Comparison of ENCODE assay signal across 24 mouse cellular contexts in the genomic region with DNA sequence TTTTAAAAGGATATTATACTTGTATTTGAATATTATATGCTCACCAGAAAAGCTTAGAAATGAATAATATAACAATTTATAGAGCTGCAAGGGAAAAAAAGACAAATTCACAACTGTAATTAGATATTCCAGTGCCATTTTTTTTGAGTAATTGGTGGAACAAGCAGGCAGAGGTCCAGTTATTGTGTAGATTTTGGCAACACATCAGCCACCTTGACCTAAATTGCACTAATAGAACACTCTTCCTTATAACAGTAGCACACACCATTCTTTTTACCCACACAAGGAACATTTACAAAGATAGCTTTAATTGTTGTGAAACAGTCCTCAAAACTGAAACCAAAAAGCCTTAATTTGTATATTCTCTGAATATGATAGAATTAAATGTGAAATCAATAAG. TPM values are rescaled to one million over a fixed set of nuclear protein-coding genes. Genes with fewer than 3 reads are reported as not detected.
DNase-seq lines count a peak whose midpoint lies in the region; ATAC-seq and TF ChIP-seq lines count a peak whose summit lies in the region.
"Had no signal": no experiment of that assay in that cellular context is flagged by ENCODE, and none has a peak within 500 bp of the region (broad histone marks: within the 10 kb centered on the region; RNA-seq: fewer than 3 reads in every experiment).

No protein-coding gene starts in this region.

- no peaks in the 10 kb centered on the region for H3K79me2 ChIP-seq in liver, adult 2 months (ENCODE audit: control insufficient read depth, insufficient read depth, low read length)

- TF ChIP-seq POLR2A in liver, adult 2 months (IDR thresholded peaks at IDR 0.05; ENCODE audit: extremely low read depth, insufficient read depth, low read length) = no peak

- TF ChIP-seq CTCF in liver, adult 2 months (IDR thresholded peaks at IDR 0.05; ENCODE audit: low read depth, low read length) = no peak
- no peak for TF ChIP-seq CTCF in gastrocnemius, adult 2 months (IDR thresholded peaks at IDR 0.05)

- no peaks in the 10 kb centered on the region; the same call in 1 of the 2 replicates for H3K4me1 ChIP-seq in liver, adult 2 months (ENCODE audit: control insufficient read depth, insufficient read depth, low read length)
- H3K4me1 ChIP-seq in liver, embryonic 12.5 days = no peaks in the 10 kb centered on the region

- intact Hi-C loops in gastrocnemius, adult 2 months (cut with DNase I) = no loop called here

- H3K9me3 ChIP-seq in liver, embryonic 12.5 days (replicated peaks) = no peaks in the 10 kb centered on the region
- H3K9me3 ChIP-seq: G1E had no signal

- H3K9ac ChIP-seq in liver, adult 2 months (ENCODE audit: low read depth, low read length) = no peak overlapping the region
- H3K9ac ChIP-seq in liver, embryonic 12.5 days = no peak overlapping the region

- H3K27ac ChIP-seq in liver, adult 2 months (replicated peaks; ENCODE audit: insufficient read depth, low read depth, low read length) = no peak overlapping the region
- H3K27ac ChIP-seq in liver, embryonic 12.5 days = no peak overlapping the region
- no peak overlapping the region for H3K27ac ChIP-seq in gastrocnemius, adult 2 months

- peak; percentile 31 for DNase-seq in liver, adult 2 months (ENCODE audit: extremely low read depth, low read depth, low spot score)
- DNase-seq in retina, embryonic 14.5 days (ENCODE audit: low spot score) = peak; percentile 51
- DNase-seq in retina, postnatal 1 day = no peak
- peak; percentile 66 for DNase-seq in adipocyte (ENCODE audit: low spot score)
- peak; percentile 18 for DNase-seq in fat pad, adult 2 months (ENCODE audit: extremely low read depth, low read depth, low spot score)
- DNase-seq in gastrocnemius, adult 2 months = no peak
- DNase-seq in urinary bladder, postnatal 10 days (ENCODE audit: low spot score) = no peak
- DNase-seq: adrenal gland, adult 2 months; adrenal gland, adult 8-10 months; adrenal gland, postnatal 10 days; adrenal gland, postnatal 14 days; adrenal gland, postnatal 25 days; adrenal gland, postnatal 36 days; B cell, adult 2 months; cerebellum, adult 11 months; cerebellum, adult 11-12 months; cerebellum, adult 18-20 months had no signal

- no peaks in the 10 kb centered on the region for H3K36me3 ChIP-seq in liver, adult 2 months (ENCODE audit: control insufficient read depth, insufficient read depth, low read length)
- no peaks in the 10 kb centered on the region for H3K36me3 ChIP-seq in liver, embryonic 12.5 days
- H3K36me3 ChIP-seq: G1E had no signal

- no peak overlapping the region for H3K4me2 ChIP-seq in liver, embryonic 12.5 days

- ATAC-seq in liver, embryonic 12.5 days = no peak
- ATAC-seq: activated CD4-positive, CD25-positive, alpha-beta regulatory T cell, adult 4 months; CD4-positive, CD25-positive, alpha-beta regulatory T cell, adult 4 months; Patski had no signal

- H3K27me3 ChIP-seq in liver, adult 2 months (ENCODE audit: control insufficient read depth, insufficient read depth, low read length) = no peaks in the 10 kb centered on the region
- no peaks in the 10 kb centered on the region for H3K27me3 ChIP-seq in liver, embryonic 12.5 days (replicated peaks)
- H3K27me3 ChIP-seq: CH12.LX, Patski had no signal

- no peak overlapping the region for H3K4me3 ChIP-seq in liver, adult 2 months (ENCODE audit: insufficient read depth, low read depth, low read length)
- H3K4me3 ChIP-seq in liver, embryonic 12.5 days = no peak overlapping the region
- no peak overlapping the region for H3K4me3 ChIP-seq in gastrocnemius, adult 2 months

RNA-seq across cellular contexts. Expression of gene Qpct, which starts 12.0 kb away (rescaled TPM):
- 17.6 and 26.6 TPM in 2 replicates for total RNA-seq in liver, adult 2 months (2014; rRNA removed)
- polyA plus RNA-seq in liver, adult 2 months (2012; rRNA removed) = 9.8 and 12.1 TPM in 2 replicates
- polyA plus RNA-seq in liver, embryonic 12.5 days (2016; fragmentation: Nextera tagmentation; extraction: Ambion mirVana) = 10.0 and 11.7 TPM in 2 replicates
- 1 to 10 TPM; 2.4 to 3.8 TPM for total RNA-seq in gastrocnemius, adult 2 months (2021)
- total RNA-seq: CH12.LX, MEL had no signal
- polyA plus RNA-seq: G1E had no signal

RNA-seq across cellular contexts. Expression of gene Prkd3, which starts 19.0 kb away (rescaled TPM):
- 191 and 211 TPM in 2 replicates for total RNA-seq in liver, adult 2 months (2014; rRNA removed)
- polyA plus RNA-seq in liver, adult 2 months (2012; rRNA removed) = 71.8 and 79.6 TPM in 2 replicates
- 12.9 and 13.3 TPM in 2 replicates for polyA plus RNA-seq in liver, embryonic 12.5 days (2016; fragmentation: Nextera tagmentation; extraction: Ambion mirVana)
- 1 to 10 TPM; 8.6 to 9.7 TPM for total RNA-seq in gastrocnemius, adult 2 months (2021)
- total RNA-seq: CH12.LX had no signal
- polyA plus RNA-seq: G1E had no signal

Comparison
In these comparisons a context has a peak if more than half of its experiments do, and no peak if none do; other contexts are left out.
1. DNase-seq: peak in liver, adult 2 months (single experiment), retina, embryonic 14.5 days (single experiment), adipocyte (single experiment) and fat pad, adult 2 months (single experiment); none in retina, postnatal 1 day (single experiment), gastrocnemius, adult 2 months (single experiment) and urinary bladder, postnatal 10 days (single experiment).
2. RNA of gene Prkd3, which starts 19.0 kb away (total RNA-seq): 191 to 211 TPM in liver, adult 2 months; 8.6 to 9.7 TPM in gastrocnemius, adult 2 months; every median in the first group is over 10 times any median in the second.